Mouse (Mus musculus) kidney, adult 2 months (tissue): ENCODE data around the gene Saa3.

Source experiments
- CTCF ChIP-seq: fragments of 200-500 bp; conservative IDR thresholded peaks from 2 replicates; pipeline ENCODE4 v1.5.1; 2011; ENCODE audit warnings: low read depth, mild to moderate bottlenecking, control low read depth, low read length, moderate library complexity, mixed read lengths; ENCODE audit not compliant: insufficient read depth, insufficient read length
- POLR2A ChIP-seq: fragments of 200-500 bp; IDR thresholded peaks from one replicate; pipeline ENCODE4 v1.6.1; 2011; ENCODE audit warnings: low read depth, low read length, control low read depth

DNA sequence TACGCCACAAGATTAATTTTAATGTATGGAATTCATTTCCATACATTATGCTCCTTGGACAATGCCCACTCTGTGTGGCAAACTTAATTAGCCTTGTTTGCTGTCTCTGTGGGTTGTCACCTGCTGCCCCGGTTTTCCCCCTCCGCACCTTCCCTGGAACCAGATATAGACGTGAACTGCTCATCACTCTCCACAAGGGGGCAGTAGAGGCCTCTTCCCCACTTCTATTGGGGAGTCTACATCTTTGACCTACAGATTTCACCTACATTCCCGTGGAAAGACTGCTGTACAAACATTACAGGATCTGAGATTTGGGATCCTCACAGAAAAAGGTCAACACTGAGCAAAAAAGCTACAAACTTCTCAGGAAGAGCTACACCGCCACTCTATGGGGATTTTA is 982 bp downstream of the Saa3 start:
- TF ChIP-seq CTCF, result peak; percentile 72
- TF ChIP-seq POLR2A, result no peak
